Mouse (Mus musculus) midbrain, embryonic 13.5 days (tissue): Measurements from ENCODE around the gene Gpr161. TPM values are rescaled to one million over a fixed set of nuclear protein-coding genes. Genes with fewer than 3 reads are reported as not detected.

Experiments used
- ATAC-seq: fragments of 200-750 bp; cut with Nextera tagmentation; 2 replicates; pipeline ENCODE4 v1.8.0; 2017; ENCODE audit warnings: mild to moderate bottlenecking, moderate TSS enrichment, moderate library complexity
- H3K27ac ChIP-seq: fragments of 300-500 bp; sonication (generic); 2 replicates; pipeline ENCODE4 v1.5.1; 2015; ENCODE audit warnings: inconsistent platforms, mild to moderate bottlenecking, moderate library complexity
- H3K27me3 ChIP-seq: fragments of 300-500 bp; sonication (generic); 2 replicates; pipeline ENCODE4 v1.6.1; 2015; ENCODE audit warnings: mild to moderate bottlenecking, inconsistent platforms
- H3K36me3 ChIP-seq: fragments of 300-500 bp; sonication (generic); 2 replicates; pipeline ENCODE4 v1.6.1; 2015; ENCODE audit warnings: mild to moderate bottlenecking, inconsistent platforms
- H3K4me1 ChIP-seq: fragments of 300-500 bp; sonication (generic); replicated peaks from 2 replicates; pipeline ENCODE4 v1.6.1; 2015; ENCODE audit warnings: inconsistent platforms
- H3K4me2 ChIP-seq: fragments of 300-500 bp; sonication (generic); replicated peaks from 2 replicates; pipeline ENCODE4 v1.6.1; 2015; ENCODE audit warnings: moderate library complexity, mild to moderate bottlenecking, inconsistent platforms
- H3K4me3 ChIP-seq: fragments of 300-500 bp; sonication (generic); replicated peaks from 2 replicates; pipeline ENCODE4 v1.5.1; 2015; ENCODE audit warnings: mild to moderate bottlenecking, inconsistent platforms
- H3K9ac ChIP-seq: fragments of 300-500 bp; sonication (generic); replicated peaks from 2 replicates; pipeline ENCODE4 v1.6.1; 2015; ENCODE audit warnings: mild to moderate bottlenecking, inconsistent platforms
- H3K9me3 ChIP-seq: fragments of 300-500 bp; sonication (generic); 2 replicates; pipeline ENCODE4 v1.6.1; 2016; ENCODE audit warnings: mild to moderate bottlenecking, inconsistent platforms
- WGBS: fragments of 180-500 bp; shearing (Covaris S2); methylation state at CpG from one replicate; pipeline ENCODE4 v1.1.7; 2015; 5-methylcytosine and 5-hydroxymethylcytosine counted together
- polyA plus RNA-seq: library from polyadenylated mRNA; unstranded; fragments of >200 nt; fragmentation: Nextera tagmentation; extraction: Ambion mirVana; gene quantifications from 2 replicates; pipeline ENCODE4 v1.2.1, GENCODE M21; 2015

Gpr161 gene
- polyA plus RNA-seq, 1 experiment from 2014 or later: 4.4 TPM

GRCm38 (mm10) chr1:165284096-165284495, 11.5 kb upstream of the Gpr161 start:
- 71% methylated on average over 7 of the region's 7 CpGs for WGBS
- H3K27ac ChIP-seq: 0 out of 2 replicates have a peak overlapping the region, but pooled peaks have one; percentile 14

GRCm38 (mm10) chr1:165288165-165288564, 7.4 kb upstream of the Gpr161 start:
- Histone ChIP-seq H3K9me3 (no peaks in the 10 kb centered on the region), H3K4me2 (no peak overlapping the region), H3K27me3 (no peaks in the 10 kb centered on the region), H3K36me3 (peaks cover 16% of the 10 kb centered on the region), H3K4me3 (no peak overlapping the region), H3K4me1 (peaks cover 20% of the 10 kb centered on the region), H3K27ac (no peak overlapping the region), H3K9ac (no peak overlapping the region)
- no peak for ATAC-seq
- WGBS: 96% methylated on average over 9 of the region's 9 CpGs

More at GRCm38 (mm10) chr1:165284096-165284495, 11.5 kb upstream of the Gpr161 start:
- Histone ChIP-seq H3K36me3 (0 out of 2 replicates have a peak, but pooled peaks cover 7% of the 10 kb centered on the region), H3K9ac (peak overlapping the region; percentile 97; the same call in 1 of the 2 replicates), H3K4me2 (peak overlapping the region; percentile 84), H3K4me1 (peaks cover 38% of the 10 kb centered on the region), H3K9me3 (no peaks in the 10 kb centered on the region), H3K4me3 (peak overlapping the region; percentile 74), H3K27me3 (no peaks in the 10 kb centered on the region)
- no peak for ATAC-seq

GRCm38 (mm10) chr1:165289831-165290230, 5.8 kb upstream of the Gpr161 start:
- H3K27me3 ChIP-seq: no peaks in the 10 kb centered on the region
- ATAC-seq: no peak
- peaks cover 27% of the 10 kb centered on the region for H3K36me3 ChIP-seq
- no peak overlapping the region for H3K9ac ChIP-seq
- peaks cover 5% of the 10 kb centered on the region for H3K4me1 ChIP-seq
- WGBS: 95% methylated on average over 4 of the region's 4 CpGs
- no peak overlapping the region for H3K4me3 ChIP-seq
- no peaks in the 10 kb centered on the region for H3K9me3 ChIP-seq
- H3K4me2 ChIP-seq: no peak overlapping the region
- no peak overlapping the region for H3K27ac ChIP-seq

- no peak for ATAC-seq
- no peak overlapping the region for H3K9ac ChIP-seq
- peaks cover 44% of the 10 kb centered on the region for H3K36me3 ChIP-seq
- no peak overlapping the region for H3K4me2 ChIP-seq
- no peak overlapping the region for H3K4me3 ChIP-seq
- H3K27ac ChIP-seq: no peak overlapping the region
- H3K9me3 ChIP-seq: no peaks in the 10 kb centered on the region
- 91% methylated on average over 6 of the region's 6 CpGs for WGBS
- H3K27me3 ChIP-seq: no peaks in the 10 kb centered on the region
- no peaks in the 10 kb centered on the region for H3K4me1 ChIP-seq
Measured at GRCm38 (mm10) chr1:165291606-165292005, 4.0 kb upstream of the Gpr161 start.

GRCm38 (mm10) chr1:165301108-165301507, 5.5 kb downstream of the Gpr161 start:
- Histone ChIP-seq H3K4me2 (no peak overlapping the region), H3K9me3 (no peaks in the 10 kb centered on the region), H3K9ac (no peak overlapping the region), H3K4me3 (no peak overlapping the region), H3K27ac (no peak overlapping the region), H3K4me1 (peaks cover 10% of the 10 kb centered on the region), H3K36me3 (peaks cover 10% of the 10 kb centered on the region), H3K27me3 (no peaks in the 10 kb centered on the region)
- no peak for ATAC-seq
- WGBS: 90% methylated on average over 3 of the region's 3 CpGs

GRCm38 (mm10) chr1:165301567-165301966, 6.0 kb downstream of the Gpr161 start:
- 89% methylated on average over 2 of the region's 2 CpGs for WGBS

GRCm38 (mm10) chr1:165302455-165303208, 7.0 kb downstream of the Gpr161 start:
- Histone ChIP-seq H3K4me2 (no peak overlapping the region), H3K4me1 (peaks cover 10% of the 10 kb centered on the region), H3K36me3 (peaks cover 18% of the 10 kb centered on the region), H3K27me3 (no peaks in the 10 kb centered on the region), H3K9ac (no peak overlapping the region), H3K9me3 (no peaks in the 10 kb centered on the region), H3K4me3 (no peak overlapping the region), H3K27ac (no peak overlapping the region)
- WGBS: 72% methylated on average over 13 of the region's 13 CpGs
- ATAC-seq: peak; percentile 62

More at GRCm38 (mm10) chr1:165301567-165301966, 6.0 kb downstream of the Gpr161 start:
- no peak overlapping the region for H3K27ac ChIP-seq
- peaks cover 10% of the 10 kb centered on the region for H3K4me1 ChIP-seq
- H3K9ac ChIP-seq: no peak overlapping the region
- no peak for ATAC-seq
- H3K9me3 ChIP-seq: no peaks in the 10 kb centered on the region
- no peak overlapping the region for H3K4me2 ChIP-seq
- H3K36me3 ChIP-seq: peaks cover 10% of the 10 kb centered on the region
- H3K4me3 ChIP-seq: no peak overlapping the region
- no peaks in the 10 kb centered on the region for H3K27me3 ChIP-seq

- no peak; the same call in 1 of the 2 replicates for ATAC-seq
- WGBS: 90% methylated on average over 6 of the region's 6 CpGs
- Histone ChIP-seq H3K9ac (no peak overlapping the region), H3K36me3 (peaks cover 24% of the 10 kb centered on the region), H3K27me3 (no peaks in the 10 kb centered on the region), H3K9me3 (no peaks in the 10 kb centered on the region), H3K4me2 (no peak overlapping the region), H3K4me1 (peaks cover 10% of the 10 kb centered on the region), H3K27ac (no peak overlapping the region), H3K4me3 (no peak overlapping the region)
Measured at GRCm38 (mm10) chr1:165303209-165303608, 7.6 kb downstream of the Gpr161 start.

- no peak overlapping the region for H3K4me2 ChIP-seq
- H3K36me3 ChIP-seq: peaks cover 35% of the 10 kb centered on the region
- H3K27me3 ChIP-seq: no peaks in the 10 kb centered on the region
- WGBS: 97% methylated on average over 7 of the region's 7 CpGs
- no peak overlapping the region for H3K27ac ChIP-seq
- no peaks in the 10 kb centered on the region for H3K9me3 ChIP-seq
- peaks cover 10% of the 10 kb centered on the region for H3K4me1 ChIP-seq
- H3K9ac ChIP-seq: no peak overlapping the region
- no peak for ATAC-seq
- no peak overlapping the region for H3K4me3 ChIP-seq
Measured at GRCm38 (mm10) chr1:165304341-165304740, 8.8 kb downstream of the Gpr161 start.

- Histone ChIP-seq H3K36me3 (peaks cover 71% of the 10 kb centered on the region), H3K9ac (no peak overlapping the region), H3K4me3 (no peak overlapping the region), H3K27ac (no peak overlapping the region), H3K4me1 (no peaks in the 10 kb centered on the region), H3K9me3 (no peaks in the 10 kb centered on the region), H3K27me3 (no peaks in the 10 kb centered on the region), H3K4me2 (no peak overlapping the region)
- no peak for ATAC-seq
- WGBS: 83% methylated on average over 11 of the region's 11 CpGs
Measured at GRCm38 (mm10) chr1:165308180-165308579, 12.6 kb downstream of the Gpr161 start.

- ATAC-seq: no peak
- H3K4me3 ChIP-seq: no peak overlapping the region
- no peak overlapping the region for H3K27ac ChIP-seq
- no peak overlapping the region for H3K9ac ChIP-seq
- H3K27me3 ChIP-seq: no peaks in the 10 kb centered on the region
- no peaks in the 10 kb centered on the region for H3K9me3 ChIP-seq
- no peak overlapping the region for H3K4me2 ChIP-seq
- no peaks in the 10 kb centered on the region for H3K4me1 ChIP-seq
- 36% methylated on average over 11 of the region's 11 CpGs for WGBS
- H3K36me3 ChIP-seq: peaks cover 70% of the 10 kb centered on the region
Measured at GRCm38 (mm10) chr1:165316361-165316760, 20.8 kb downstream of the Gpr161 start.

GRCm38 (mm10) chr1:165320141-165320934, 24.7 kb downstream of the Gpr161 start:
- no peak overlapping the region for H3K27ac ChIP-seq
- 44% methylated on average over 10 of the region's 10 CpGs for WGBS
- no peaks in the 10 kb centered on the region for H3K27me3 ChIP-seq
- H3K36me3 ChIP-seq: peaks cover 76% of the 10 kb centered on the region
- no peak overlapping the region for H3K4me3 ChIP-seq
- peak; percentile 77 for ATAC-seq
- H3K9me3 ChIP-seq: no peaks in the 10 kb centered on the region
- no peak overlapping the region for H3K4me2 ChIP-seq
- no peaks in the 10 kb centered on the region for H3K4me1 ChIP-seq
- H3K9ac ChIP-seq: no peak overlapping the region
